Mouse (Mus musculus) cerebellum, adult 9-11 months (tissue): Measurements from ENCODE around the gene Hip1r.
"Not testable (repeated sequence)": the region's sequence is repeated elsewhere in the genome, so short reads cannot be mapped to it uniquely, and the experiment has no call there.

ENCODE experiments used
- DNase-seq: peaks from one replicate; pipeline ENCODE4 v3.0.0; 2022

Hip1r gene

DNA sequence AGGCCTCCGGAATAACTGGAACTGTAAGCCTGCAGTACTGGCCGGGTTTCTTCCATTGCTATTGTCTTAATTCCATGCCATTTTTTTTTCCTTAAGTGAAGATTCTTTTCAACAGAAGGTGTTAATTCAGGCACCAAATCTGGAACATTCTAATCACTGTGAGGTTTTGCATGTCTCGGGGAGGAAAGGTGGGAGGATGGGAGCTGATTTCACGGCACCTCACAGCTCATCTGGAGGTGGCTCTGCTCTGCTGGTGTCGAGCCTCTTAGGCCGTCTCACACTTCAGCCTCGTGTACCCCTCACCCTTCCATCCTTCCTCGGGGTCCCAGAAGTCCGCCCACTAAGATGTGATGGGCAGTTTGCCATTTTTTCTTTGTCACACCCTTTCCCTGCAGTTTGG, 67.7 kb downstream of the Hip1r start:
- no peak for DNase-seq

DNA sequence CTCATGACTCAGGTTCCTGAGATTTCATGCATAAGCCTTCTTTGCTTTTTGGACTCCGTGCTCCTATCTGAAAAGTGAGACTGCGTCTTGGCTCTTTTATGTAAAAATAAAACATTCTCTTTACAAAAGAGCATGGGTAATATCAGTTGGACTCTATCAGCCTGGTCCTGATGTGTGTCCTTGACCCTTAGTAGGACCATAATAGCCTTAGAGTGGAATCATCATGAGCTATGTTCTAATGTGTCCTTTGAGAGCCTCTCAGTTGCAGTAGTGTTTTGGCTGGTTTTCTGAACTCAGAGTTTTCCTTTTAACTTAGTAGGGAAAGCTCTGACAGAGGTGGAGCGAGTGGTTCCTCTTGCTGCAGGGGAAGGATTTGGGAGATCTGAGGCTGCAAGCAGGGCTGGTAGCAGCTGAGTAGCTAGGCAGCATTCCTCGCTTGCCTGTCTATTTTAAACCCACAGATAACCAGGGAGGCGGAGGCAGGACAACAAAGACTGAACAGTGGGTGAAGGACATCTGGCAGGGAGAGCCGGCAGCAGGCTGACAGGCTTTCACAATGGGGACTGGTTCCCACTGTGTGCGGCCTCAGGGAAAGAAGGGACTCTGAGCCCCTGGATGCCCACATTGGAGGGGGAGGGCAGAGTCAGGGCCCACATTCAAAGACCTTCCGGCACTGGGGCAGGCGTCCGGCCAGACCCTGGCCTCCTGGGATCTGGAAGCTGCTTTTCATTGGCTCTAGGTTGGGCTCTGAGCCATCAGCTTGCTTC, 70.0 kb downstream of the Hip1r start:
- DNase-seq: peak; percentile 57

GRCm38 (mm10) chr5:124043999-124044398, 70.6 kb downstream of the Hip1r start:
- no peak for DNase-seq

DNA sequence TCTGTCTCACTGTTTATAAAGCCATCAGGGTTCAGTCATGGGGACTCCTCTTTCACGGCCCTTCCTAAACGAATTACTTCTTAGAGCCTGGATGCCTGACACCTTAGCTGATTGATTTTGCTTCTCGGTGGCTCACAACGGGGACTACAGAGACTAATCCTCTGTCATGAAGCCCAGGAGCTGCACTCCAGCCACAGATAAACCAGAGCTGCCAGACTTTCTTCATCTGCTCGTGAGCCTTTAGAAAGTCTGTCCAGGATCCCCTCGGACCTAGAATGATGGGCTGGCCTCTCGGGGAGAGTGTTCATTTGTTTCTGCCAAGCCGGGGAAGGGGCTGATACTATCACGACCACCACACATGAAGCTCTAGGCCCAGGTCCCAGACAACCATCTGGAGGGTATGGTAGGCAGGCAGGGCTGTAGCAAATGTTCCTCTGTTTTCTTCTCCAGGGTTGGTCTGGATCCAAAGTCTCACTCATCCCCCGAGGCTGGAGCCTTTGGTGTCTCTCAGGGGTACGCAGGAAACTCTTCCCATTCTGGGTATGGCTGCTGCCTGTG, 72.1 kb downstream of the Hip1r start:
- peak; percentile 38 for DNase-seq

- DNase-seq: no peak
These were observed 73.4 kb downstream of the Hip1r start for GRCm38 (mm10) chr5:124046741-124047401.

DNA sequence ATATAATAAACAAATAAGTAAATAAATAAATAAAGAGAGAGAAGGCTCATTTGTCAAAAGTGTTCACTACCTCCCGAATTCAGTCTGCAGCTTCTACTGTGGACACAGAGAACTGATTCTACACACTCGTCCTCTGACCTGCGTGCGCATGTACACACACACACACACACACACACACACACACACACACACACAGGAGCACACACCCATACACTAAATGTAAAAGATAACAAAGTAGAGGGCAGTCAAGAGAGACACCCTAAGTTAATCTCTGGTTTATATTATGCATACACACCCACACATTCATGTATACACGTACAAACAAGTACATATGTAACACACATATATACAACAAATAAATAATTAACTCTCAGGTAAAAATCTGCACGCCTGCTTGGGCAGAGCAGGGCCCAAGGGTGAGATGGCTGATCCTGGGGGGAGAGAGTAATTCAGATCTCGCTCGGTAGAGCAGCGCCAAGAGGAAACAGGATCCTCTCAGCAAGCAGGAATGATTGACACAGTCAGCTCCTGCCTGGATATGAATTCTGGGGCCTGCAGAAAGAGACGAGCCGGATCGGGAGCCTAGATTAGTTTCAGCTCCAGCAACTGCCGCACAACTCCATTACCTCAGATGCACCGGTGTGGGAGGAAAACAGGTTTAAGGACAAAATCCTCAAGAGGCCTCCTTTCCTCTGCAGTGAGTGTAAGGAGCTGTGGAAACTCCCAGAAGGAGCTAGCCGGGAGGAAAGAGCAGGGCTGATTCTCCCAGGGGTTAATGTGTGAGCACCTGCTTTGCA, 76.0 kb downstream of the Hip1r start:
- no peak for DNase-seq

GRCm38 (mm10) chr5:124050095-124051050, 76.9 kb downstream of the Hip1r start:
- no peak for DNase-seq

GRCm38 (mm10) chr5:124051899-124052491, 78.6 kb downstream of the Hip1r start:
- DNase-seq: no peak

DNA sequence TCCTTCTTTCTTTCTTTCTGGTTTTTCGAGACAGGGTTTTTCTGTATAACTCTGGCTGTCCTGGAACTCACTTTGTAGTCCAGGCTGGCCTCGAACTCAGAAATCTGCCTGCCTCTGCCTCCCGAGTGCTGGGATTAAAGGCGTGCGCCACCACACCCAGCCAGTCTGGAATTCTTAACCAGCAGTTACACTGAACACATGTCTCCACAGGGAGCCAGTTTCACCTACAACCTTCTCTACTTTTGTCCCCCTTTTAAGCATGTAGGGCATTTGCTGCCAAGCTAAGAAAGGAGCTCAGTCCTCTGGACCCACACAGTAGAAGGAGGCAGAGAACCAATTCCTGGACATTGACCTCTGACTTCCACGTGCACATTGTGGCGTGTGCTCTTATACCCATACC, 79.2 kb downstream of the Hip1r start:
- DNase-seq: not testable (repeated sequence)
